Mouse (Mus musculus) MEL (cell line): Measurements from ENCODE around the gene Sbf1. TPM values are rescaled to one million over a fixed set of nuclear protein-coding genes. Genes with fewer than 3 reads are reported as not detected.

Experiments used
- DNase-seq: peaks from one replicate; pipeline ENCODE4 v3.0.0; 2011; ENCODE audit warnings: low read depth, low spot score
- H3K27ac ChIP-seq: 2 replicates; pipeline ENCODE4 v1.5.1; 2012; ENCODE audit warnings: low read depth, mild to moderate bottlenecking, control low read depth, low read length, moderate library complexity; ENCODE audit not compliant: control insufficient read depth
- H3K27me3 ChIP-seq, 2 experiments: fragments of 150-350 bp in 1 of 2; sonication (generic) in 1 of 2; 2 replicates each; pipeline ENCODE4 v1.6.1; 2012; ENCODE audit warnings: low read length in 2 of 2, mild to moderate bottlenecking in 2 of 2, improper control_type of control experiment in 1 of 2, moderate library complexity in 1 of 2; ENCODE audit not compliant: insufficient read depth in 2 of 2, control insufficient read depth in 1 of 2
- H3K36me3 ChIP-seq, 2 experiments: 2 replicates each; pipeline ENCODE4 v1.6.1; 2012 to 2014; ENCODE audit warnings: low read length in 2 of 2, improper control_type of control experiment in 1 of 2, inconsistent platforms in 1 of 2, mild to moderate bottlenecking in 1 of 2; ENCODE audit not compliant: insufficient read depth in 2 of 2, control insufficient read depth in 1 of 2
- H3K4me1 ChIP-seq, 2 experiments: fragments of 150-350 bp in 1 of 2; sonication (generic) in 1 of 2; 2 replicates each; pipeline ENCODE4 v1.6.1; 2012; ENCODE audit warnings: low read length in 2 of 2, improper control_type of control experiment in 1 of 2, mild to moderate bottlenecking in 1 of 2; ENCODE audit not compliant: insufficient read depth in 2 of 2, control insufficient read depth in 1 of 2
- H3K4me3 ChIP-seq, 2 experiments: fragments of 150-350 bp in 1 of 2; sonication (generic) in 1 of 2; 2 replicates each; pipeline ENCODE4 v1.5.1; 2012; ENCODE audit warnings: low read depth in 2 of 2, low read length in 2 of 2, mild to moderate bottlenecking in 2 of 2, moderate library complexity in 2 of 2, control low read depth in 1 of 2, improper control_type of control experiment in 1 of 2; ENCODE audit not compliant: control insufficient read depth in 1 of 2, insufficient read depth in 1 of 2
- H3K79me2 ChIP-seq: 2 replicates; pipeline ENCODE4 v1.6.1; 2012; ENCODE audit warnings: mild to moderate bottlenecking, low read length, moderate library complexity; ENCODE audit not compliant: control insufficient read depth, poor library complexity, insufficient read depth
- H3K9ac ChIP-seq: 2 replicates; pipeline ENCODE4 v1.6.1; 2012; ENCODE audit warnings: low read depth, mild to moderate bottlenecking, control low read depth, low read length, moderate library complexity; ENCODE audit not compliant: control insufficient read depth, poor library complexity, severe bottlenecking
- H3K9me3 ChIP-seq: fragments of 150-350 bp; sonication (generic); replicated peaks from 2 replicates; pipeline ENCODE4 v1.6.1; 2012; ENCODE audit warnings: mild to moderate bottlenecking, low read length, improper control_type of control experiment, moderate library complexity; ENCODE audit not compliant: insufficient read depth
- CHD1 ChIP-seq: IDR thresholded peaks from 2 replicates; pipeline ENCODE4 v1.6.1; 2012; ENCODE audit warnings: low read depth, mild to moderate bottlenecking, inconsistent platforms, low read length, improper control_type of control experiment
- CHD2 ChIP-seq: IDR thresholded peaks from 2 replicates; pipeline ENCODE4 v1.6.1; 2011; ENCODE audit warnings: low read length, improper control_type of control experiment
- CTCF ChIP-seq, 3 experiments: IDR thresholded peaks in 2 of 3; conservative IDR thresholded peaks in 1 of 3; 2 replicates each; pipeline ENCODE4 v1.5.1; 2011 to 2012; ENCODE audit warnings: low read length in 3 of 3, low read depth in 2 of 3, mild to moderate bottlenecking in 2 of 3, improper control_type of control experiment in 1 of 3, inconsistent platforms in 1 of 3, mixed read lengths in 1 of 3, moderate library complexity in 1 of 3; ENCODE audit not compliant: control insufficient read depth in 1 of 3, insufficient read depth in 1 of 3, poor library complexity in 1 of 3, severe bottlenecking in 1 of 3
- ELF1 ChIP-seq: IDR thresholded peaks from 2 replicates; pipeline ENCODE4 v1.6.1; 2014; ENCODE audit warnings: low read depth, mild to moderate bottlenecking, inconsistent platforms, low read length, improper control_type of control experiment, moderate library complexity
- EP300 ChIP-seq, 2 experiments: IDR thresholded peaks; 2 replicates each; pipeline ENCODE4 v1.6.1; 2011; ENCODE audit warnings: improper control_type of control experiment in 2 of 2, low read length in 2 of 2, low read depth in 1 of 2, mild to moderate bottlenecking in 1 of 2
- ETS1 ChIP-seq: IDR thresholded peaks from 2 replicates; pipeline ENCODE4 v1.6.1; 2012; ENCODE audit warnings: low read depth, mild to moderate bottlenecking, inconsistent platforms, low read length, improper control_type of control experiment, moderate library complexity
- GABPA ChIP-seq: IDR thresholded peaks from 2 replicates; pipeline ENCODE4 v1.6.1; 2012; ENCODE audit warnings: low read depth, mild to moderate bottlenecking, inconsistent platforms, low read length, improper control_type of control experiment, moderate library complexity
- GATA1 ChIP-seq: IDR thresholded peaks from 2 replicates; pipeline ENCODE4 v1.6.1; 2011; ENCODE audit warnings: low read depth, low read length, improper control_type of control experiment
- HCFC1 ChIP-seq: IDR thresholded peaks from 2 replicates; pipeline ENCODE4 v1.6.1; 2012; ENCODE audit warnings: low read depth, mild to moderate bottlenecking, inconsistent platforms, low read length, improper control_type of control experiment, moderate library complexity
- JUND ChIP-seq: IDR thresholded peaks from 2 replicates; pipeline ENCODE4 v1.6.1; 2011; ENCODE audit warnings: low read depth, mild to moderate bottlenecking, improper control_type of control experiment, low read length
- KAT2A ChIP-seq: conservative IDR thresholded peaks from 2 replicates; pipeline ENCODE4 v1.6.1; 2012; ENCODE audit warnings: low read depth, low read length, improper control_type of control experiment, inconsistent platforms
- MAZ ChIP-seq: IDR thresholded peaks from 2 replicates; pipeline ENCODE4 v1.6.1; 2012; ENCODE audit warnings: low read depth, mild to moderate bottlenecking, inconsistent platforms, low read length, improper control_type of control experiment
- MEF2A ChIP-seq: IDR thresholded peaks from 2 replicates; pipeline ENCODE4 v1.6.1; 2014; ENCODE audit warnings: low read depth, mild to moderate bottlenecking, inconsistent platforms, low read length, improper control_type of control experiment; ENCODE audit not compliant: poor library complexity, insufficient replicate concordance, severe bottlenecking; ENCODE audit errors: extremely low read depth
- MXI1 ChIP-seq: IDR thresholded peaks from 2 replicates; pipeline ENCODE4 v1.6.1; 2011; ENCODE audit warnings: mild to moderate bottlenecking, low read depth, low read length, improper control_type of control experiment
- MYB ChIP-seq: IDR thresholded peaks from 2 replicates; pipeline ENCODE4 v1.6.1; 2011; ENCODE audit warnings: mild to moderate bottlenecking, low read depth, low read length, improper control_type of control experiment
- MYC ChIP-seq: IDR thresholded peaks from 2 replicates; pipeline ENCODE4 v1.6.1; 2011; ENCODE audit warnings: low read depth, mild to moderate bottlenecking, low read length, improper control_type of control experiment, moderate library complexity
- NELFE ChIP-seq: IDR thresholded peaks from 2 replicates; pipeline ENCODE4 v1.6.1; 2011; ENCODE audit warnings: low read depth, low read length, improper control_type of control experiment
- NRF1 ChIP-seq: IDR thresholded peaks from 2 replicates; pipeline ENCODE4 v1.6.1; 2014; ENCODE audit warnings: low read depth, mild to moderate bottlenecking, inconsistent platforms, low read length, improper control_type of control experiment, moderate library complexity; ENCODE audit not compliant: poor library complexity, insufficient read depth, severe bottlenecking
- POLR2A ChIP-seq, 2 experiments: IDR thresholded peaks; 2 replicates each; pipeline ENCODE4 v1.6.1; 2011 to 2012; ENCODE audit warnings: low read length in 2 of 2, mild to moderate bottlenecking in 2 of 2, control low read depth in 1 of 2, improper control_type of control experiment in 1 of 2, low read depth in 1 of 2, moderate library complexity in 1 of 2; ENCODE audit not compliant: control insufficient read depth in 1 of 2, insufficient read depth in 1 of 2, poor library complexity in 1 of 2
- POLR2AphosphoS5 ChIP-seq: IDR thresholded peaks from 2 replicates; pipeline ENCODE4 v1.6.1; 2012; ENCODE audit warnings: low read depth, borderline replicate concordance, mild to moderate bottlenecking, inconsistent platforms, low read length, moderate library complexity, mixed read lengths
- SIN3A ChIP-seq: IDR thresholded peaks from 2 replicates; pipeline ENCODE4 v1.6.1; 2012; ENCODE audit warnings: low read length, improper control_type of control experiment, inconsistent platforms
- SMC3 ChIP-seq: IDR thresholded peaks from 2 replicates; pipeline ENCODE4 v1.6.1; 2011; ENCODE audit warnings: low read depth, low read length, improper control_type of control experiment
- TAL1 ChIP-seq: IDR thresholded peaks from 2 replicates; pipeline ENCODE4 v1.6.1; 2012; ENCODE audit warnings: mild to moderate bottlenecking, inconsistent platforms, low read length, moderate library complexity, mixed read lengths
- TCF12 ChIP-seq: IDR thresholded peaks from 2 replicates; pipeline ENCODE4 v1.6.1; 2014; ENCODE audit warnings: low read depth, mild to moderate bottlenecking, inconsistent platforms, low read length, improper control_type of control experiment, moderate library complexity
- USF2 ChIP-seq, 2 experiments: IDR thresholded peaks; 2 replicates each; pipeline ENCODE4 v1.6.1; 2011 to 2012; ENCODE audit warnings: improper control_type of control experiment in 2 of 2, low read length in 2 of 2, borderline replicate concordance in 1 of 2, inconsistent platforms in 1 of 2, low read depth in 1 of 2, mild to moderate bottlenecking in 1 of 2; ENCODE audit not compliant: insufficient read depth in 1 of 2
- ZC3H11A ChIP-seq: IDR thresholded peaks from 2 replicates; pipeline ENCODE4 v1.6.1; 2012; ENCODE audit warnings: low read depth, mild to moderate bottlenecking, inconsistent platforms, low read length, improper control_type of control experiment
- ZKSCAN1 ChIP-seq: IDR thresholded peaks from 2 replicates; pipeline ENCODE4 v1.6.1; 2012; ENCODE audit warnings: low read depth, mild to moderate bottlenecking, inconsistent platforms, low read length, improper control_type of control experiment, moderate library complexity
- ZMIZ1 ChIP-seq: IDR thresholded peaks from 2 replicates; pipeline ENCODE4 v1.6.1; 2012; ENCODE audit warnings: low read depth, mild to moderate bottlenecking, inconsistent platforms, low read length, improper control_type of control experiment, moderate library complexity
- ZNF384 ChIP-seq: IDR thresholded peaks from 2 replicates; pipeline ENCODE4 v1.6.1; 2012; ENCODE audit warnings: low read depth, mild to moderate bottlenecking, inconsistent platforms, low read length, improper control_type of control experiment
- polyA plus RNA-seq, 2 experiments: library from polyadenylated mRNA; stranded (reverse) in 1 of 2; unstranded in 1 of 2; fragments of >175 nt in 1 of 2; fragments of >200 nt in 1 of 2; gene quantifications; 2 replicates each; pipeline versions ENCODE4 v1.2.1 to v1.2.4; 2012; ENCODE audit warnings: low replicate concordance in 2 of 2, low read depth in 1 of 2; ENCODE audit not compliant: insufficient read length in 2 of 2, insufficient read depth in 1 of 2, missing spikeins in 1 of 2
- total RNA-seq: library from RNA; depleted of rRNA; stranded (reverse); fragments of 300-350 nt; gene quantifications from 2 replicates; pipeline ENCODE4 v1.2.3, GENCODE M21; 2012

The Sbf1 gene
- total and polyA plus RNA-seq, 3 experiments: 80.4 to 147 TPM; not detected in 1

DNA sequence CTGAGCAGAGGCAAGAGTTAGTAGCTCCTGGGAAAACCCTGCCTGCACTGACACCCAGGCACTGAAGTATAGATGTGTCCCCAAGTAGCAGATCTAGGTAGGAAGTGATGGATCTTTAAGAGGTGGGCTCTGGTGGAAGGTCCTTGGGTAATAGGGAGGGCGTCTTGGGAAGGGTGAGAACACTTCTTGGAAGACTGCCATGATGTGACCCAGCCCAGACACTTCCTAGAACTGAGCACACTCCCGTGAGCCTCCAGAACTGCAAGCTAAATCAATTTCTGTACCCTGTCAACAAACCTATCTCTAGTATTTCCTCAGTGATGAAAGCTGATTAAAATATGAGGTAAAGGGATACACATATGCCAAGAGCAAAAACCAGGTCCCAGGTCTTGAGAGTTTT is 22.3 kb downstream of the Sbf1 start:
- Histone ChIP-seq H3K27me3 (no peaks in the 10 kb centered on the region), H3K36me3 (peaks cover 0 to 21% of the 10 kb centered on the region in 2 experiments; a peak in 2 of 4 replicates)
- no peak for TF ChIP-seq SIN3A
- no peak for TF ChIP-seq NRF1
- no peak for TF ChIP-seq MYB
- TF ChIP-seq NELFE: no peak
- no peak for TF ChIP-seq TAL1
- TF ChIP-seq EP300 (IDR thresholded peaks at IDR 0.05; ENCODE audit: low read depth in 1 of 2, low read length in 2 of 2): no peak
- TF ChIP-seq ZC3H11A: no peak
- TF ChIP-seq ZKSCAN1: no peak
- no peak for TF ChIP-seq USF2 (IDR thresholded peaks at IDR 0.05; ENCODE audit: borderline replicate concordance in 1 of 2, insufficient read depth in 1 of 2, low read depth in 1 of 2, low read length in 2 of 2)
- no peak for TF ChIP-seq MAZ
- no peak for TF ChIP-seq MEF2A
- no peak for TF ChIP-seq MXI1
- no peak for TF ChIP-seq TCF12
- TF ChIP-seq GABPA: no peak
- no peak for TF ChIP-seq KAT2A
- no peak for TF ChIP-seq CHD2
- no peak for TF ChIP-seq GATA1
- no peak for TF ChIP-seq CTCF (IDR thresholded peaks at IDR 0.05 in 2 of 3, conservative IDR thresholded peaks at IDR 0.05 in 1 of 3; ENCODE audit: control insufficient read depth in 1 of 3, insufficient read depth in 1 of 3, low read depth in 2 of 3, low read length in 3 of 3, poor library complexity in 1 of 3, severe bottlenecking in 1 of 3)
- TF ChIP-seq, all 39 proteins: peak for 0
- Histone ChIP-seq H3K79me2 (no peaks in the 10 kb centered on the region), H3K4me3 (no peak overlapping the region), H3K9me3 (no peaks in the 10 kb centered on the region), H3K9ac (no peak overlapping the region), H3K27ac (no peak overlapping the region), H3K4me1 (no peaks in the 10 kb centered on the region)
- DNase-seq: no peak

- Histone ChIP-seq H3K79me2 (no peaks in the 10 kb centered on the region), H3K4me1 (no peaks in the 10 kb centered on the region), H3K36me3 (peaks cover 0 to 22% of the 10 kb centered on the region in 2 experiments; a peak in 3 of 4 replicates), H3K9me3 (no peaks in the 10 kb centered on the region), H3K27ac (no peak overlapping the region), H3K27me3 (no peaks in the 10 kb centered on the region), H3K9ac (no peak overlapping the region), H3K4me3 (no peak overlapping the region)
- no peak for DNase-seq
- no peak for TF ChIP-seq CHD2
- no peak for TF ChIP-seq ELF1
- TF ChIP-seq POLR2AphosphoS5: no peak
- TF ChIP-seq MEF2A: no peak
- no peak for TF ChIP-seq JUND
- TF ChIP-seq ETS1: no peak
- no peak for TF ChIP-seq GABPA
- no peak for TF ChIP-seq USF2 (IDR thresholded peaks at IDR 0.05; ENCODE audit: borderline replicate concordance in 1 of 2, insufficient read depth in 1 of 2, low read depth in 1 of 2, low read length in 2 of 2)
- TF ChIP-seq POLR2A (IDR thresholded peaks at IDR 0.05; ENCODE audit: control insufficient read depth in 1 of 2, insufficient read depth in 1 of 2, low read depth in 1 of 2, low read length in 2 of 2, poor library complexity in 1 of 2): no peak
- TF ChIP-seq ZMIZ1: no peak
- no peak for TF ChIP-seq ZNF384
- no peak for TF ChIP-seq KAT2A
- no peak for TF ChIP-seq NELFE
- TF ChIP-seq CHD1: no peak
- no peak for TF ChIP-seq MXI1
- TF ChIP-seq SMC3: no peak
- no peak for TF ChIP-seq HCFC1
- no peak for TF ChIP-seq MYC
Measured at GRCm38 (mm10) chr15:89291521-89291920, 23.6 kb downstream of the Sbf1 start.
